Mouse (Mus musculus): ENCODE measurements around the gene Arhgap5.

GRCm38 (mm10) chr12:52602883-52603694 lies 99.3 kb downstream of the Arhgap5 start:
- peak; percentile 86 for TF ChIP-seq POLR2A (IDR thresholded peaks at IDR 0.05; ENCODE audit: insufficient read length, low read depth)
- peak; percentile 88 for TF ChIP-seq POLR2AphosphoS2 (IDR thresholded peaks at IDR 0.05; ENCODE audit: insufficient read length, low read depth)
- no peak for TF ChIP-seq MAX (IDR thresholded peaks at IDR 0.05; ENCODE audit: low read depth)
- no peak for TF ChIP-seq CEBPB (IDR thresholded peaks at IDR 0.05; ENCODE audit: insufficient read depth, poor library complexity, severe bottlenecking)
